Mouse (Mus musculus) heart, embryonic 14.5 days (tissue): ENCODE results near the gene Ciz1. TPM values are rescaled to one million over a fixed set of nuclear protein-coding genes. Genes with fewer than 3 reads are reported as not detected.
A peak's percentile ranks its signal among the peaks of the same experiment; 100 is the strongest.

ENCODE experiments used
- ATAC-seq: fragments of 200-750 bp; cut with Nextera tagmentation; 2 replicates; pipeline ENCODE4 v1.8.0; 2017; ENCODE audit warnings: low read depth, moderate TSS enrichment; ENCODE audit not compliant: insufficient number of reproducible peaks, insufficient read depth, low FRiP score
- H3K27ac ChIP-seq, 2 experiments: fragments of 200-500 bp in 1 of 2; fragments of 300-500 bp in 1 of 2; sonication (generic) in 1 of 2; replicated peaks in 1 of 2; 2 replicates each; pipeline ENCODE4 v1.5.1; 2012 to 2014; ENCODE audit warnings: low read depth in 2 of 2, low read length in 2 of 2, control low read depth in 1 of 2, mild to moderate bottlenecking in 1 of 2, mixed read lengths in 1 of 2; ENCODE audit not compliant: control insufficient read depth in 1 of 2, insufficient read depth in 1 of 2
- H3K27me3 ChIP-seq: fragments of 300-500 bp; sonication (generic); 2 replicates; pipeline ENCODE4 v1.6.1; 2014; ENCODE audit warnings: mild to moderate bottlenecking, low read length, control low read depth; ENCODE audit not compliant: control insufficient read depth, insufficient read depth
- H3K36me3 ChIP-seq: fragments of 300-500 bp; sonication (generic); 2 replicates; pipeline ENCODE4 v1.6.1; 2014; ENCODE audit warnings: mild to moderate bottlenecking, control low read depth, low read length, mixed read lengths; ENCODE audit not compliant: control insufficient read depth, insufficient read depth
- H3K4me1 ChIP-seq, 2 experiments: fragments of 200-500 bp in 1 of 2; fragments of 300-500 bp in 1 of 2; sonication (generic) in 1 of 2; 2 replicates each; pipeline ENCODE4 v1.6.1; 2012 to 2014; ENCODE audit warnings: low read length in 2 of 2, control low read depth in 1 of 2, mixed read lengths in 1 of 2; ENCODE audit not compliant: control insufficient read depth in 2 of 2, insufficient read depth in 2 of 2
- H3K4me2 ChIP-seq: fragments of 300-500 bp; sonication (generic); 2 replicates; pipeline ENCODE4 v1.6.1; 2014; ENCODE audit warnings: mild to moderate bottlenecking, low read length
- H3K4me3 ChIP-seq, 2 experiments: fragments of 200-500 bp in 1 of 2; fragments of 300-500 bp in 1 of 2; sonication (generic) in 1 of 2; 2 replicates each; pipeline ENCODE4 v1.5.1; 2012 to 2014; ENCODE audit warnings: low read length in 2 of 2, mild to moderate bottlenecking in 2 of 2, control low read depth in 1 of 2, low read depth in 1 of 2, moderate library complexity in 1 of 2; ENCODE audit not compliant: control insufficient read depth in 1 of 2, insufficient read depth in 1 of 2
- H3K9ac ChIP-seq: fragments of 300-500 bp; sonication (generic); 2 replicates; pipeline ENCODE4 v1.6.1; 2014; ENCODE audit warnings: mild to moderate bottlenecking, low read length
- H3K9me3 ChIP-seq: fragments of 300-500 bp; sonication (generic); 2 replicates; pipeline ENCODE4 v1.6.1; 2016; ENCODE audit warnings: low read length, control low read depth; ENCODE audit not compliant: control insufficient read depth
- WGBS: fragments of 180-500 bp; shearing (Covaris S2); extraction: QIAGEN DNeasy Blood & Tissue Kit; methylation state at CpG from one replicate; pipeline ENCODE4 v1.1.7; 2014; 5-methylcytosine and 5-hydroxymethylcytosine counted together
- polyA plus RNA-seq: library from polyadenylated mRNA; unstranded; fragments of >200 nt; fragmentation: Nextera tagmentation; extraction: Ambion mirVana; gene quantifications from 2 replicates; pipeline ENCODE4 v1.2.1, GENCODE M21; 2014

The Ciz1 gene
- polyA plus RNA-seq, 1 experiment from 2014 or later, result 28.8 TPM

DNA sequence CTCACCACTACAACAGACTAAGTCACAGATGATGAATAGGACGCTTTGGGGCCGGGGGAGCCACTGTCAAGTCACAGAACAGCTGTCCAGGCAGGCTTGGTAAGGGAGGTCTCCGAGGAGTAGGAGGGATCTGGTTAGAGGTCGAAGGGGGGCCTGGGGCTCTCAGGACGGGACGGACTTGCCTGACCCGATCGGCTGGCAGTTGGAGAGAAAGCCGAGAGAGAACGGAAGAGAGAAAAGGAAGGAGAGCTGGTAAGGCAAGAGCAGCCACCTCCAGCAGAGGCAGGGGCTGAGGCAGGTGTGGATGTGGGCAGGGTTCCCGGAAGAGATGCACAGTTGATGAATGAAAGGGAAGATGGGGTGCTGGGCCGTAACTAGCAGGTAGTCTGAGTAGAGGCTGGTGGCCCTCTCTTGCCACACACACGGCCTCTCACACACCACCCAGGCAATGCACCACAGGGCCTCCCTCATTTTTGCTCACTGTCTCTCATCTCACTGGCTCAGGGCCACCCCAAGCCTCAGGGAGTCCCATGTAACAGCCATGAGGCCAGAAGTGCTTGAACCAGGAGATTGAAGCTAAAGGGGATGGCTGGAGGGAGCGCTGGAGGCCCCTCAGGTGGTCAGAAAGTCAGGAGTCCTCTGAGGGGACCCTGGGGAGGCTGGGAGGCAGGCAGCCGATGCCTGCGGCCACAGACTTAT is 43.1 kb upstream of the Ciz1 start:
- no peaks in the 10 kb centered on the region for H3K9me3 ChIP-seq
- no peak overlapping the region for H3K4me2 ChIP-seq
- peaks cover 52% of the 10 kb centered on the region for H3K36me3 ChIP-seq
- peaks cover 6 to 15% of the 10 kb centered on the region in 2 experiments; a peak in 3 of 4 replicates for H3K4me1 ChIP-seq
- H3K9ac ChIP-seq, result no peak overlapping the region
- H3K4me3 ChIP-seq, result no peak overlapping the region
- WGBS, result 87% methylated on average over 16 of the region's 16 CpGs
- H3K27ac ChIP-seq, result no peak overlapping the region
- ATAC-seq, result no peak
- H3K27me3 ChIP-seq, result 0 out of 2 replicates have a peak, but pooled peaks cover 11% of the 10 kb centered on the region

- peaks cover 39% of the 10 kb centered on the region for H3K36me3 ChIP-seq
- H3K4me3 ChIP-seq, result no peak overlapping the region
- no peak overlapping the region for H3K4me2 ChIP-seq
- no peaks in the 10 kb centered on the region for H3K9me3 ChIP-seq
- peaks cover 15% of the 10 kb centered on the region for H3K27me3 ChIP-seq
- H3K27ac ChIP-seq, result no peak overlapping the region
- no peak for ATAC-seq
- no peak overlapping the region; the same call in 1 of the 2 replicates for H3K9ac ChIP-seq
- WGBS, result 86% methylated on average over 18 of the region's 18 CpGs
- H3K4me1 ChIP-seq, result peaks cover 9 to 15% of the 10 kb centered on the region in 2 experiments
These were observed 41.9 kb upstream of the Ciz1 start for GRCm38 (mm10) chr2:32310096-32310845.

GRCm38 (mm10) chr2:32311443-32312317 is 40.4 kb upstream of the Ciz1 start:
- peak overlapping the region; percentile 100 for H3K4me2 ChIP-seq
- WGBS, result 10% methylated on average over 38 of the region's 42 CpGs
- peak overlapping the region; percentile 43 to 65 for H3K4me3 ChIP-seq
- ATAC-seq, result no peak
- H3K27ac ChIP-seq, result no peak overlapping the region
- no peaks in the 10 kb centered on the region for H3K9me3 ChIP-seq
- H3K9ac ChIP-seq, result peak overlapping the region; percentile 75
- H3K4me1 ChIP-seq, result peaks cover 18 to 25% of the 10 kb centered on the region in 2 experiments
- H3K36me3 ChIP-seq, result peaks cover 25% of the 10 kb centered on the region
- peaks cover 15% of the 10 kb centered on the region for H3K27me3 ChIP-seq

DNA sequence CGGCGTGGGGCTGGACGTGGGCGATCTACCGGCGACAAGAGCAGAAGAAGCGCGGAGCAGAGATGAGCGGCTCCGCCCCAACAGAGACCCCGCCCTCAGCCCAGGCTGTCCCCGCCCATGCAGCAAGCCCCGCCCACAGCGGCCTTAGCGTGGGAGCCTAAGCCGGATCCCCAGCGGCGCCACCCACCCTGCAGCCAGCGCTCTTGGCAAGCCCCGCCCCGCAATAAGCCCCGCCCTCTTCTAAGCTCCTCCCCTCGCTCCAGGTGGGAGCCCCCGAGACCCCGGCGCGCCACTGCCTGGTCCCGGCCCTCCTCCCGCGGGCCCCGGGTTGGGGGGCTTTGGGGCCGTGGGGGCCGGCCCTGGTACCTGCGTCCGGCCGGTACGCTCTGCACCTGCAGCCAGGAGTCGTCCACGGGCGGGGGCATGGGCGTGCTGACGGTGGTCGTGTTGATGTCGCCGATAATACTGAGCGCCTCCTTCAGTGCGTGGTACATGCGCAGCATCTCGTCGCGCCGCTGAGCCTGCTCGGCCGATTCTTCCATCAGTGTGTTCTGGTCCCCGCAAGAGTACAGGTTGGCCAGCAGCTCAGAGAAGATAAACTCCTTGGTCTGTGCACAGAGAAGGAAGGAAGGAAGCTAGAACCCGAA is 39.7 kb upstream of the Ciz1 start:
- Histone ChIP-seq H3K9ac (peak overlapping the region; percentile 75), H3K4me3 (peak overlapping the region; percentile 43 to 65), H3K9me3 (no peaks in the 10 kb centered on the region), H3K36me3 (peaks cover 17% of the 10 kb centered on the region; the same call in 1 of the 2 replicates), H3K4me2 (peak overlapping the region; percentile 100), H3K27me3 (peaks cover 15% of the 10 kb centered on the region), H3K27ac (no peak overlapping the region), H3K4me1 (peaks cover 24 to 32% of the 10 kb centered on the region in 2 experiments)
- 2% methylated on average over 56 of the region's 56 CpGs for WGBS
- peak; percentile 84 for ATAC-seq

DNA sequence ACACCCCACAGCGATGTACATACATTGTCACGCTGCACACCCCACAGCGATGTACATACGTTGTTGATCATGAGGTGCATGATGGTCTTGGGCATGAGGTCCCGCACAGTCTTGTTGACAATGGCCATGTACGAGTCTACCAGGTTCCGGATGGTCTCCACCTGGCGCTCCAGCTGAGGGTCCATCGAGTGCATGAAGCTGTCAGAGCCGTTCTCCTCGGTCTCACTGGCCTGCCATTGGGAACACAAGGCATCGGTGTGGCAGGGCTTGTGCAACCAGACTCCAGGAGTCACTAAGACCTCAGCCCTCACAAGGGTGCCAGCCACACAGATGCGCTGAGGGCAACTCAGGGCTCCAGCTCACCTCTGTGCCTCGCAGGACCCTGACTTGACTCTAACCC is 37.3 kb upstream of the Ciz1 start:
- 90% methylated on average over 14 of the region's 14 CpGs for WGBS
- Histone ChIP-seq H3K4me1 (peaks cover 36 to 48% of the 10 kb centered on the region in 2 experiments), H3K4me2 (no peak overlapping the region), H3K36me3 (no peaks in the 10 kb centered on the region), H3K9ac (no peak overlapping the region; the same call in 1 of the 2 replicates), H3K9me3 (no peaks in the 10 kb centered on the region), H3K27ac (peak overlapping the region; percentile 35 to 83; a peak in 3 of 4 replicates), H3K4me3 (no peak overlapping the region), H3K27me3 (peaks cover 15% of the 10 kb centered on the region)
- no peak for ATAC-seq

DNA sequence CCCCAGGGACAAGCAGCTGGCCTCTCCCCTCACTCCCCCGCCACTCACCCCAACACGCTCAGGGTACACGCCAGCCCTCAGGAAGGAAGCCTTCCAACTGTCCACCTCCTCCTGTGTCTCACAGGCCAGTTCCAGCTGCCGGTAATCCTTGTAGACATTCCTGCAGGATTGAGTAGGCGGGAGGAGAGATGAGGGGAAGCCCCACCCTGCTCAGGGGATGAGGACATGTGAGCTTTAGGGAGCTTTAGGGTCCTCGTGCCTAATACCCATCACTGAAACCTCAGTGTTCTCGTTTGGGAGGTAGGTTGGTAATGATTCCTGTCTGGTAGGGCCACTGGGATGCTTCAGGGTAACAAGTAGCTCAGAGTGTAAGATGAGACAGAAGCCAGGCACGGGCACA is 36.4 kb upstream of the Ciz1 start:
- H3K9me3 ChIP-seq, result no peaks in the 10 kb centered on the region
- no peak overlapping the region for H3K4me3 ChIP-seq
- WGBS, result 6% methylated on average over 8 of the region's 8 CpGs
- H3K36me3 ChIP-seq, result no peaks in the 10 kb centered on the region
- peaks cover 15% of the 10 kb centered on the region for H3K27me3 ChIP-seq
- ATAC-seq, result no peak
- peak overlapping the region; percentile 30; the same call in 1 of the 2 replicates for H3K9ac ChIP-seq
- peak overlapping the region; percentile 57 to 83 for H3K27ac ChIP-seq
- peaks cover 36 to 48% of the 10 kb centered on the region in 2 experiments for H3K4me1 ChIP-seq
- H3K4me2 ChIP-seq, result peak overlapping the region; percentile 29
